Mouse (Mus musculus): ENCODE measurements around the gene Gm20696. TPM values are rescaled to one million over a fixed set of nuclear protein-coding genes. Genes with fewer than 3 reads are reported as not detected.
A peak's percentile ranks its signal among the peaks of the same experiment; 100 is the strongest.

Gene Gm20696
- polyA plus RNA-seq, 1 experiment from 2014 or later: 3.6 TPM

GRCm38 (mm10) chr6:99409602-99410001, 257.0 kb downstream of the Gm20696 start:
- Histone ChIP-seq H3K4me2 (replicated peaks) (no peak overlapping the region), H3K4me3 (replicated peaks) (no peak overlapping the region), H3K4me1 (replicated peaks) (0 out of 2 replicates have a peak, but pooled peaks cover 4% of the 10 kb centered on the region), H3K27me3 (no peaks in the 10 kb centered on the region), H3K27ac (no peak overlapping the region), H3K9me3 (no peaks in the 10 kb centered on the region), H3K9ac (replicated peaks) (no peak overlapping the region), H3K36me3 (no peaks in the 10 kb centered on the region)
- WGBS: 93% methylated on average over 5 of the region's 5 CpGs
- ATAC-seq: no peak

- Histone ChIP-seq H3K4me2 (replicated peaks) (no peak overlapping the region), H3K27me3 (no peaks in the 10 kb centered on the region), H3K9ac (replicated peaks) (no peak overlapping the region), H3K36me3 (no peaks in the 10 kb centered on the region), H3K4me3 (replicated peaks) (no peak overlapping the region), H3K4me1 (replicated peaks) (peaks cover 7% of the 10 kb centered on the region; the same call in 1 of the 2 replicates), H3K9me3 (no peaks in the 10 kb centered on the region), H3K27ac (no peak overlapping the region)
- no peak for ATAC-seq
- WGBS: 91% methylated on average over 4 of the region's 4 CpGs
Measured at GRCm38 (mm10) chr6:99408880-99409279, 257.7 kb downstream of the Gm20696 start.

DNA sequence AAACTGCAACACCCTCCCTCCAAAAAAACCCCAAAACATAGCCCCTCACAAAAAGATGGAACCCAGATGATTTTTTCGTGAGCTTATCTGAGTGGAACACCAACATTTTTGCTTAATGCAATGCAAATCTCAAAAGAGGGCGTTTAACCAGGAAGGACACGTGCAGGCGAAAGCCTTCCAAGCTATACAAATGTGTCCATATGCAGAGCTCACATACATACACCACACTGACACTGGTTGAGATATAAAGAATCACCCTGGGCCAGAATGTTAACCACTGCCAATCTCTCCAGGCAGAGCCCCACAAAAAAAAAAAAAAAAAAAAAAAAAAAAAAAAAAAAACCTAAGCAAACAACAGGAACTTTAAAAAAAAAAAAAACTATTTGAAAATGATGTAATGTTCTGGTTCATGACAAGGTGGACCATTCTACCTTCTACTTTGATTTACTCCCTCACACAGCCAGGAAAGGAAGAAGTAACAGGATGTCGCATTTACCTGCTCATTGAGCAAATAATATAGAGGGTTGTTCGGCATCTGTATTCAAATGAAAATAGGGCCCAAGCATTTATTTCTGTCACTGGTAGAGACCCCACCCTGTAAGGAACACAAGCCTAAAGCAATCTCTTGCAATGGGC, 262.7 kb downstream of the Gm20696 start:
- no peak overlapping the region for H3K4me3 ChIP-seq (replicated peaks)
- no peak for ATAC-seq
- H3K36me3 ChIP-seq: no peaks in the 10 kb centered on the region
- no peak overlapping the region for H3K4me2 ChIP-seq (replicated peaks)
- H3K27me3 ChIP-seq: no peaks in the 10 kb centered on the region
- no peaks in the 10 kb centered on the region for H3K9me3 ChIP-seq
- no peak overlapping the region for H3K27ac ChIP-seq
- H3K4me1 ChIP-seq (replicated peaks): peaks cover 20% of the 10 kb centered on the region; the same call in 1 of the 2 replicates
- WGBS: 78% methylated on average over 6 of the region's 6 CpGs
- no peak overlapping the region for H3K9ac ChIP-seq (replicated peaks)

GRCm38 (mm10) chr6:99402941-99403340, 263.7 kb downstream of the Gm20696 start:
- no peak for ATAC-seq

GRCm38 (mm10) chr6:99402370-99402769, 264.2 kb downstream of the Gm20696 start:
- no peaks in the 10 kb centered on the region for H3K9me3 ChIP-seq
- H3K27ac ChIP-seq: no peak overlapping the region
- H3K4me3 ChIP-seq (replicated peaks): no peak overlapping the region
- H3K4me2 ChIP-seq (replicated peaks): no peak overlapping the region
- WGBS: 60% methylated on average over 3 of the region's 3 CpGs
- no peak overlapping the region for H3K9ac ChIP-seq (replicated peaks)
- no peak for ATAC-seq
- H3K27me3 ChIP-seq: no peaks in the 10 kb centered on the region
- H3K36me3 ChIP-seq: no peaks in the 10 kb centered on the region
- H3K4me1 ChIP-seq (replicated peaks): peaks cover 20% of the 10 kb centered on the region; the same call in 1 of the 2 replicates

More at GRCm38 (mm10) chr6:99402941-99403340, 263.7 kb downstream of the Gm20696 start:
- Histone ChIP-seq H3K4me1 (replicated peaks) (peaks cover 20% of the 10 kb centered on the region; the same call in 1 of the 2 replicates), H3K36me3 (no peaks in the 10 kb centered on the region), H3K9me3 (no peaks in the 10 kb centered on the region), H3K27ac (no peak overlapping the region), H3K9ac (replicated peaks) (no peak overlapping the region), H3K27me3 (no peaks in the 10 kb centered on the region), H3K4me3 (replicated peaks) (no peak overlapping the region), H3K4me2 (replicated peaks) (no peak overlapping the region)
- WGBS: 82% methylated on average over 9 of the region's 9 CpGs

- no peaks in the 10 kb centered on the region for H3K27me3 ChIP-seq
- no peak overlapping the region for H3K4me3 ChIP-seq (replicated peaks)
- ATAC-seq: no peak
- H3K9me3 ChIP-seq: no peaks in the 10 kb centered on the region
- no peak overlapping the region for H3K9ac ChIP-seq (replicated peaks)
- H3K27ac ChIP-seq: no peak overlapping the region
- 92% methylated on average over 6 of the region's 6 CpGs for WGBS
- H3K4me1 ChIP-seq (replicated peaks): peaks cover 20% of the 10 kb centered on the region; the same call in 1 of the 2 replicates
- no peak overlapping the region for H3K4me2 ChIP-seq (replicated peaks)
- H3K36me3 ChIP-seq: no peaks in the 10 kb centered on the region
Measured at GRCm38 (mm10) chr6:99401801-99402200, 264.8 kb downstream of the Gm20696 start.

GRCm38 (mm10) chr6:99401211-99401610, 265.4 kb downstream of the Gm20696 start:
- 56% methylated on average over 2 of the region's 2 CpGs for WGBS
- H3K9ac ChIP-seq (replicated peaks): no peak overlapping the region
- H3K27ac ChIP-seq: no peak overlapping the region
- no peak overlapping the region for H3K4me2 ChIP-seq (replicated peaks)
- H3K9me3 ChIP-seq: no peaks in the 10 kb centered on the region
- H3K4me1 ChIP-seq (replicated peaks): peaks cover 23% of the 10 kb centered on the region; the same call in 1 of the 2 replicates
- no peaks in the 10 kb centered on the region for H3K36me3 ChIP-seq
- no peak overlapping the region for H3K4me3 ChIP-seq (replicated peaks)
- no peaks in the 10 kb centered on the region for H3K27me3 ChIP-seq
- no peak for ATAC-seq

GRCm38 (mm10) chr6:99395745-99396144, 270.9 kb downstream of the Gm20696 start:
- H3K36me3 ChIP-seq: no peaks in the 10 kb centered on the region
- no peak overlapping the region for H3K9ac ChIP-seq (replicated peaks)
- no peak overlapping the region for H3K4me2 ChIP-seq (replicated peaks)
- no peak overlapping the region for H3K4me3 ChIP-seq (replicated peaks)
- no peaks in the 10 kb centered on the region for H3K9me3 ChIP-seq
- ATAC-seq: peak; percentile 43; the same call in 1 of the 2 replicates
- H3K27me3 ChIP-seq: no peaks in the 10 kb centered on the region
- 32% methylated on average over 12 of the region's 12 CpGs for WGBS
- peaks cover 12% of the 10 kb centered on the region for H3K4me1 ChIP-seq (replicated peaks)
- no peak overlapping the region for H3K27ac ChIP-seq

- WGBS: 67% methylated on average over 5 of the region's 5 CpGs
- no peaks in the 10 kb centered on the region for H3K9me3 ChIP-seq
- no peaks in the 10 kb centered on the region for H3K27me3 ChIP-seq
- no peak overlapping the region for H3K4me2 ChIP-seq (replicated peaks)
- H3K9ac ChIP-seq (replicated peaks): no peak overlapping the region
- no peak overlapping the region for H3K27ac ChIP-seq
- H3K4me3 ChIP-seq (replicated peaks): no peak overlapping the region
- H3K36me3 ChIP-seq: no peaks in the 10 kb centered on the region
- peaks cover 12% of the 10 kb centered on the region for H3K4me1 ChIP-seq (replicated peaks)
- ATAC-seq: no peak
Measured at GRCm38 (mm10) chr6:99394801-99395200, 271.8 kb downstream of the Gm20696 start.

DNA sequence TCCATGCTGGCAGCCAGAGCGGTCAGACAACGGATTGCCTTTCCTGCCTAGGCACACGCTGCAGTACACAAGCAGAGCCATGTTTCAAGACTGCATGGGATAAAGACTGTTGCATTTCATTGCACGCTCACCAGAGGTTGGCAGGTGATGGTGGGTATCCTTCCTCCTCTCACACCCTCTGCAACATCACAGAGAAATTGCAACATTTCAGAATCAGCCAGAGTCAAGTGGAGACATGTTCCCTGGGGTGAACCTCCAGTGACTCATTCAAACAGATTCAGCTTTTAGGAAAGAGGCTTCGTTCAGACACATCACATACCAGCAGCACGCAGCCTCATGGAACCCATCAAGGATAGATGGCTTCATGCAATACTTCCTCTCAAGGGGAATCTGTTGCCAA, 274.1 kb downstream of the Gm20696 start:
- Histone ChIP-seq H3K4me1 (replicated peaks) (peaks cover 17% of the 10 kb centered on the region), H3K36me3 (no peaks in the 10 kb centered on the region), H3K9me3 (no peaks in the 10 kb centered on the region), H3K4me2 (replicated peaks) (no peak overlapping the region), H3K27me3 (no peaks in the 10 kb centered on the region), H3K9ac (replicated peaks) (no peak overlapping the region), H3K27ac (no peak overlapping the region), H3K4me3 (replicated peaks) (no peak overlapping the region)
- 97% methylated on average over 6 of the region's 6 CpGs for WGBS
- no peak for ATAC-seq

DNA sequence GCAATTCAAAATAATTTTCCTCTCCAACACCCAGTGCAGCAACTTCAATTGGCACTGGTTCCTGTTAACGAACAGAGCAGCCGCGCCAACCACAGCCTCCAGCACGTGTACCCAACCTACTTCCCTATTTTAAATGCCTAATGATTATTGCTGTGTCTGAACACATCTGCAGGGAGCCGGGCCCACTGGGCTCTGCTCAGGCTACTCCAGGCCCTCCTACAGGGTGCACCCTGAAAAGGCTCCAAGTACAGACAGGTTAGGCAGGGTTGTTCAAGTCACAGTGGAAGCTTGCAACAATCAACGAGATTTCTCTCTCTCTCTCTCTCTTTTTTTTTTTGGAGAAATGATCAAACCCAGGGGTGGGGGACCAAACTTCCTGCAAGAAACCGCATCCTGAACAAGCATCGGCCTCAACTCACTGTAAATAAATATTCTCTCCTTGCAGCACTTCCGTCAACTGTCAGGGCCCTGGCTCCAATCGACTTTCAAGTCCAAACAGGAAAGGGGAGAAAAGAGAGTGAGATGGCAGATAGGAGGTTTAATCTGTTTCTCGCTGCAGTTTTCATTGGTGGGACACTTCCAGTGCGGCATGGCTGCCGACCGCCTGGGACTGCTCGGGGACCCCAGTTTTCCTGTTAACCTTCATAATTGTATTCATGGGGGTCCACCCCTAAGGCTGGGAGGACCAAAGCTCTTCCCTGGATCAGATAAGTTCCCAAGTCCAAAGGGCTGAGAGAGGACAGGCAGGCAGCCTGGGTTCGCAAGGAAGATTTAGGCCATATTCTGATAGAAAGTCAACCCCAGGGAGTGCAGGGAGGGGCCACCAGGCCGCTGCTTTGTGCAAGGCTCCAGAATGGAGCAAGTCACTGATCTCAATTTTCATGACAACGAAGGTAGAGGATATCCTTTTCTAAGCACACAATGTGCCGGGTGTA, 277.6 kb downstream of the Gm20696 start:
- Histone ChIP-seq H3K4me1 (replicated peaks) (peaks cover 5% of the 10 kb centered on the region; the same call in 1 of the 2 replicates), H3K36me3 (no peaks in the 10 kb centered on the region), H3K27me3 (no peaks in the 10 kb centered on the region), H3K9ac (replicated peaks) (no peak overlapping the region), H3K4me3 (replicated peaks) (no peak overlapping the region), H3K9me3 (no peaks in the 10 kb centered on the region; the same call in 1 of the 2 replicates), H3K27ac (peak overlapping the region; percentile 10; the same call in 1 of the 2 replicates), H3K4me2 (replicated peaks) (no peak overlapping the region)
- no peak for ATAC-seq
- 77% methylated on average over 19 of the region's 19 CpGs for WGBS

GRCm38 (mm10) chr6:99388023-99388422, 278.6 kb downstream of the Gm20696 start:
- Histone ChIP-seq H3K36me3 (no peaks in the 10 kb centered on the region), H3K9me3 (no peaks in the 10 kb centered on the region; the same call in 1 of the 2 replicates), H3K4me2 (replicated peaks) (no peak overlapping the region), H3K27ac (no peak overlapping the region), H3K9ac (replicated peaks) (no peak overlapping the region), H3K4me3 (replicated peaks) (no peak overlapping the region), H3K27me3 (no peaks in the 10 kb centered on the region), H3K4me1 (replicated peaks) (peaks cover 13% of the 10 kb centered on the region; the same call in 1 of the 2 replicates)
- 90% methylated on average over 5 of the region's 5 CpGs for WGBS
- no peak for ATAC-seq
